Mouse (Mus musculus): ENCODE results near the gene Chchd6.

Chchd6 gene

DNA sequence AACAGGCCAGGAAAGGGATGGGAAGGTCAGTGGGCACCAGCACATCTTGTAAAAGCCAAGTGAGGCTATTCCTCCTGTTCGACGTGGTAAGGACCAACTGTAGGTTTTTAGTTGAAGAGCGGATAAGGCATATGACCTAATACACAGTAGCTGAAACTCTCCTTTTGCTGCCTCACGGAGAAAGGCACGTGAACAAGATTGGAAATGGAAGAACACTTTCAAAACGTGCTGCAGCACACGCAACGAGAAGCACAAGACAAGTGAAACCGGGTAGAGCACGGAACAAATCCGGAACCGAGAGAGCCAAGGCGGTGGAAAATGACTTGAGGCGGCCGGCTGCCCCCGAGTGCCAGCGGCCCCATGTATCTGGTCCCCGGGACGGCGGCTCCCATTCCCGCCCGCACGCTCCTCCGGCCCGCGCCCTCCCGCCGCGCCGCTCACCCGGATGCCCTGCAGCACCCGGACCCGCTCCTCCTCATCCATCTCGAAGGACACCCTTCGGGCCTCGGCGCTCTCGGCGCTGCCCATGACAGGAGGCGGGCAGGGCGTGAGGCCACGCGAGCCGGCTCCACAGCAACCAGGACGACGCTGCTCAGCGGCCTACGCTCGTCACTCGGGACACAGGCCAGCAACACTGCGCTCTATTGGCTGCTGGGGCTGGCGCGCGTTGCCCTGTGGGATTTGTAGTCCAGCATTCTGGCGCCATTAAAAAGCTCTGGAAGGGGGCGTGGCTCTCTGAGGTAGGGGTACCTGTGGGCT lies at the start of gene Chchd6:
Gene Chchd6 (minus strand): TSS at position 635 of the 759 bp plus-strand sequence.
- DNase-seq (ENCODE audit: low spot score in 2 of 2), result peak; percentile 88 to 96

DNA sequence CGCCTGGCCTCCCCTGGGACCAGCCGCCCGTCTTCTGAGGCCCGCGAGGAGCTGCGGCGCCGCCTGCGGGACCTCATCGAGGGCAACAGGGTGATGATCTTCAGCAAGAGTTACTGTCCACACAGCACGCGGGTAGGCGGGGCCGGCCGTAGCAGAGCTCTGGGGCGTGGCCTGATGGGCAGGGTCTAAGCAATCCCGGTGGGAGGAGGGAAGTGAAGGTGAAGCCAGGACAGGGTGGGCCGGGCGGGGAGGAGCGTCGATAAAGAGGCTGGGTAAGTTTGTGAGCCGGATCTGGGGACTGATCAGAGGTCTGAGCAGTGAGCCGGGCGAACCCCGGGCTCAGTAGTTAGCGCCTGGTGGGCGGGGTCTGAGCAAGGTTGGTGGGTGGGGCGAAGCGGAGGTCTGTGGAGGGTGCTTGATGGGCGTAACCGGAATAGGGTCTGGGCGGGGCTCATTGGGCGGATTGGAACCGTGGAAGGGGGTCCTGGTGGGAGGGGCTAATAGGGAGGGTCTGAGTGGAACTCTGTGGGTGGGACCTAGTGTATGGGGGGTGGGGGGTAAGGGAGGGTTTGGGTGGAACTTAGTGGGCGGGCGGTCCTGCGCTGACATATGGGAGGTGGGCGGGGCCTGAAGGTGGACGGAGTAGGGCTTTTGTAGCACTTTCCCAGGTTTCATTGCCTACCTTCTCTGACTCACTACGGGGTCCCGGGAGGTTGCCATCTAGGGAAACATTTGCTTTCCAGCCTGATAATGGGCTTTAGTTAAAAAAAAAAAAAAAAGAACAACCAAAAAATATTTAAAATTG lies 49.0 kb upstream of the Chchd6 start:
- peak; percentile 89 to 92 for DNase-seq (ENCODE audit: low spot score in 2 of 2)

DNA sequence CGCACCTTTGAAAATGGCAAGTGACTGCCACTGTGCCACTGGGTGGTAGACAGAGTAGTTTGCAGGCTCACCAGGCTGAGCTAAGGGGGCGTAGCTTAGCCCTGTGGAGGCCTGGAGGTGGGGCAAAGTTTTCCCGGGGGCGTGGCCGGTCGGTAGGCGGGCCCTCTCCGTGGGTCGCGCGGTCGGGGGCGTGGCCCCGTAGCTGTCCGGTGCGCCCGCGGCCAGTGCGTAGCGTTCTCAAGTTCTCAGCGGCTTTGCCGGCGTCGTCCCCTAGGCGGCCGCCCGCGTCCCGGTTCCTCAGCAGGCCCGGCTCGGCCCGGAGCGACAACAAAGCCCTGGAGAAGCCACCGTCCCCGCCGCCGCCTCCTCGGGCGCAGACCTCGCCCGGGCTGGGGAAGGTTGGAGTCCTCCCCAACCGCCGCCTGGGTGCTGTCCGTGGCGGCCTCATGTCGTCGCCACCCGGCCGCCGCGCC lies 48.4 kb upstream of the Chchd6 start, which contains the start of gene Txnrd3:
Gene Txnrd3 (plus strand): TSS at position 191 of the 473 bp plus-strand sequence.
- DNase-seq (ENCODE audit: low spot score in 2 of 2), result peak; percentile 89 to 93

DNA sequence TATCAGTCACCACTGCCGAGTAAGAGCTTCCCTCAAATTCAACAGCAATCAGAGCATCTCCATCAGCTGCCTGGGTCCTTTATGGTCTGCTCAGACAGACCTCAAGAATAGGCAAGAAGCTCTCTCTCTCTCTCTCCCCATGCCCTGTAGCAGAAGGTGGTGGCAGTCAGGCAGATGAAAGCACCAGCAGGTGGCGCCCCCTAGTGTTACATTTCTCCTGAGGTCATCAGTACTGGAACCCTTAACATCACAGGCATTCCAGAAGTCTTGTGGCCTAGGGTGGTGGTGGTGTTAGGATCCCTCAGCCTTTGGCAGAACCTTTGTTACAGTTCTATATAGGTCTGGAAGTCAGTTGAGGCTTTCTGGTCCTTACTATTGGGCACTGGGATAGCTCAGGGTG lies 43.6 kb upstream of the Chchd6 start:
- DNase-seq (ENCODE audit: low spot score in 2 of 2), result no peak

DNA sequence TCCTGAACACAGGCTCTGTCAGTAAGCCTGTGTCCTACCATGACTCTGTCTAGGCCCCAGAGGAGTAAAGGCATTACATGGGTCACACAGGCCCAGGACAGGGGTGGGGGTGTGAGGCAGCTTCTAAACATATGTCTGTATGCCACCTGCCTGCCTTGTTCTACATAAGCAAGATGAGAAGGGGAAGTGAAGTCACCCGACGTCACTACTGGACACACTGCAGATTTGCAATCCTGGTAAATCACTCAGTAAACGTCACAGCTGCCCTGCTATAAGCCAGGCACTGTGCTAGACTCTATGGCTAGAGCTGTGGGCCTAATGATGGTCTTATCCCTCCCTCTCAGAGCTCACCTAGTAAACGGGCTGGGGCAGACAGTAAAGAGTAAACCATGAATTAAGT lies 42.5 kb upstream of the Chchd6 start:
- no peak for DNase-seq (ENCODE audit: low spot score in 2 of 2)

DNA sequence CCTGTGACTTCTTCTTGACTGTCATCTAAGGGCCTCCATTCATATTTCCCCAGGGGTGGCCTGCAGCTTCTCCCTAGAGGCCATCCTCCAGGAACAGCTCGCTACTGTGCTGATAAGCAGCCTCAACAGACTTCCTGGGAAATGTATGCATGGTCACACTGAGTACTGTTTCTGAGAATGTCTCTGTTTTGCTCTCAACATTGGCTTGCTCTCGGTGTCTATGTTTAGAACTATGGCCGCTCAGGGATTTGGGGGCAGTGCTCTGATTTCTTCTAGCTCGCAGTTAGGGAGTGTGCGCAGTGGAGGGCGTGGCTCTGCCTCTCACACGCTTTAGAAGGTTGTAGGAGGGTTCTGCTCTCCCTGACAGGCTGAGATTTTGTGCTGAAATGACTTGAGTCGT lies 38.9 kb upstream of the Chchd6 start:
- DNase-seq (ENCODE audit: low spot score in 2 of 2), result no peak

DNA sequence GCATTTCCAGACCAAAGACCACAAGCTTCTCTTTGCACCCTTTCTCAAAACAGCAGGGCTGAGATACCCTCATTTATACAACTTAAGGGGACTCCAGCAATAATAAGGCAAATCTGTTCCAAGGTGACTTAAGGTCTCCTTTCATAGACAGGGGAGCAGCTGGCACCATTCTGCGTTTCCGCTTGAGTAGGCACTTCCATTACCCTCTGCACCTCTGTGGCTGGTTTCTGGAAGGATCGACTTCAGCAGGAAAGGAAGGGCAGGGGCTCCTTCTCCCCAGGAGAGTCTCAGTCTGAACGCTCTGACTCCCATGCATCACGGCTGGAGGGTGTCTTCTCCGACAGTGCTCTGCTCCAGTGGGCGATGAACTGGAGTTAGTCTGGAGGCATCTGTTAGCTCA lies 37.7 kb upstream of the Chchd6 start:
- DNase-seq (ENCODE audit: low spot score in 2 of 2), result no peak

DNA sequence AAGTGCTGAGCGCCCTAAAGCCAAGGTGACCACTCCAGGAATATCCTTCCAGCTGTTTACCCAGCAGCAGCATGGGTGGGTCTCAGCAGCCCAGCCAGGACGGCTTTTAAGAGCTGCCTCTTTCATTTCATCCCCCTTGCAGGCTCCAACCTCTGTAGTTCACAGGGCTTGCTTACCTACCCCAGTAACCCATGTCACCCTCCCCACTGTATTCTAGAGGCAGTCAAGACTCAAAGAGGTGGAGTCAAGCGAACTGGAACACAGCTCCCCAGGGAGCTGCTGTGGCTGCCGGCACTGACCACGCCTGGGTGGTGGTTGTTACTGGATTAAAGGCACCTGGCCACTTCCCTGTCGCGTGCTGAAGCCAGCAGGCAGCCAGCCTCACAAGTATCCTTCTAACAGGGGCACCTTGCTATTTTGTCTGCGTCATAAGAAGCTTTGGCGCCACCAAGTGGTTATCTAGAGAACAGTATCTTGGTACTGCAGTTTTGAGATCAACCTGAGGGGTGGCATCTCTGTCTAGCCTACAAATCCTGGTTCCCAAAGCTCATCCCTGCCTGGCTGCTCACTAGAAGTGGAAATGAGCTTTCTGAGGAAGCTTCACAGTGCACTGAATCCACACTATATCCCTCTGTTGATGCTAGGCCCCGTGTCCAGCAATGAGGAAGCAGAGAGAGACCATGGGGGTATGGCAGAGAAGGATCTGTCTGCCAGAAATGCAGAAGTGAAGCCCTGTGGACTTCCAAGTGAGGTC lies 36.5 kb upstream of the Chchd6 start:
- peak; percentile 59 to 74 for DNase-seq (ENCODE audit: low spot score in 2 of 2)

DNA sequence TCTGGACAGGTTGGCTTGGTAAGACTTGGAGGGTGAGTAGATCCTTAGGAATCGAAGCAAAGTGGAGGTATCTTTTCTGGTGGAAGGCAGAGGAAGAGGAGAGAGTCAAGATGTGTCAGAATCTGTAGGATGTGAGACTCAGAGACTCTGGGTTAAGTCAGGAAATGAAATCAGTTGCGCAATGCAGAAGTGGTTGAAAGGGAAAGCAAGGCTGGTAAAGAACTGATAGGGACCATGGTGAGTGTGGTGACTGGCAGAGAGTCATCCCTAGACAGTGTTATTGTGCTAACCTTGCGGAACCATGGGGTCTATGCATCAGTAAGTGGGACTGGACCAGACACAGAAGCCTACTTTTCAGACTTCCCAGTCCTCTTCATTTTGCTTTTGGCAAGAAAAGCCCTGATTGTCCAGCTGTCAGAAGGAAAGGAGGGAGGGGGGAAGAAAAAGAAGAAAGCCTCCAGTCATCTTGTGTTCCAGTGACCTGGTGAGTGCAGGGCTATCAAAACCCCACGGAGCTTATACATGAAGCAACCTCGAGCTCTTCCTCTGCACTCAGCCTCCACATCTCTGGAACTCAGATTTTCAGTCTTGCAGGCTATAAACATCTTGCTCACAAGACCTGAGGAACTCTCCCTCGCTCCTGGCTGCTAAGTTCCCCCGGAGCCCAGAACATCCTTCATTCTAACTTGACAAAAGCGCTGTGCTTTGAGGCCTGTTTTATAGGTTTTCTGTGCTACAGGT lies 32.8 kb upstream of the Chchd6 start:
- no peak for DNase-seq (ENCODE audit: low spot score in 2 of 2)

DNA sequence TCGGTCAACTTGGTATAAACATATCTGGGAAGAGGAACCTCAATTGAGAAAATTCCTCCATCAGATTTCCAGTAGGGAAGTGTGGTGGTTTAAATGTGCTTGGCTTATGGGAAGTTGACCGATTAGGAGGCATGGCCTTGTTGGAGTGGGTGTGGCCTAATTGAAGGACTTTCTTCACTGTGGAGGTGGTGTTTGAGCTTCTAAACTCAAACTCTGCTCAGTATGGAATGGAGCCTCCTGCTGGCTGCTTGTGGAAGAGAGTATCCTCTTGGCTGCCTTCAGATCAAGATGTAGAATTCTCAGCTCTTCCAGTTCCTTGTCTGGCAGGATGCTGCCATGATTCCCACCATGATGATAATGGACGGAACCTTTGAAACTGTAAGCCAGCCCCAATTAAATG lies 27.2 kb upstream of the Chchd6 start:
- no peak for DNase-seq (ENCODE audit: low spot score in 2 of 2)

DNA sequence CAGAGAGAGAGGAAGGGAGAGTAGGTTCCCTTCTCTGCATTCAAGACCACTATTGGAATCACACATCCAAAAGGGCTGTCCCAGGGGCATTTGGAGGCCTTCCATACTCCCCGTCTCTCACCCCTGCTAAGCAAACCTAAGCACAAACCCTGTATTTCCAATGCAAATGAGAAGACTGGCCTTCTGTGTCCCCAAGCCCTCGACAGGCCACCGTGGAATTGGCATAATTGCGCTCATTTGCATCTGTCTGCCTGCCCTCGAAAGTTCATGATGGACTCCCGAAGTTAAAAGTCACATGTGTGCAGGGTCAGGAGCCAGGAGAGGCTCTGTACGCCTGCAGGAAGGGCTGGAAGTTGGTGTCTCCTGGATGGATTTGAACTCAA lies 19.9 kb upstream of the Chchd6 start:
- DNase-seq (ENCODE audit: low spot score in 2 of 2), result no peak

DNA sequence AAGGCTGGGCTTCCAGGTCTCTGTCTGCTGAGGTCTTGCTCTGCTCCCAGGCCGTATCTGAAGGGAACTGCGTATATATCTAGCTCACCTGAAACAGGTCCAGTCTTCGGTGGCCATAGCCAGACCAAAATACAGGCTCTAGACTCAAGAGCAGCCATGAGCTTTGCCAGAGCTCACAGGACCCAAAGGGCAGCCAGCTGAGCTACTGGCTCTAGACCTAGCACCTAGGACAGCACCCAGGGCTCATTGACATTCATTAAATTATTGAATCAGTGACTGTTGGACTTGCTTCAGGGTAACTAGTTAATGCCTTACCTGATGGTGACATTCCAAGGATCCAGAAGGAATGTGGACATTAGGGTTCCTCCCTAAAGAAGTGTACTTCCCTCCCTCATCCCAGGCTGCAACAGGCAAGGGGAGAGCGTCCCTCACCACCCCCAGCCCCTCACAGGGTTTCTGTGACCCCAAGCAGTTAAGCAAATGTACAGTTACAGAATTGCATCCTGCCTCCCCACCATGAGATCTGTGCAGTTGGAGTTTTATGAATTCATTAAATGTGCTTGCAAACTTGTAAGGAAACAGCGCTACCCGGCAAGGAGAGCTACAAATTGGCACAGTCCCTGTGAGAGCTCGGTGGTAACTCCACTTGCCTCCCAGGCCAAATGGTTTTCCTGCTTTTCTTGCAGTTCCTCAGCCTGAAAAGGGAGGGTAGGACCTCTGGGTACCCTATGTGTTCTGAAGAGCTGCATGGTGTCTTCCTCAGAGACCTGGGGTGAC lies 19.3 kb upstream of the Chchd6 start:
- no peak for DNase-seq (ENCODE audit: low spot score in 2 of 2)

DNA sequence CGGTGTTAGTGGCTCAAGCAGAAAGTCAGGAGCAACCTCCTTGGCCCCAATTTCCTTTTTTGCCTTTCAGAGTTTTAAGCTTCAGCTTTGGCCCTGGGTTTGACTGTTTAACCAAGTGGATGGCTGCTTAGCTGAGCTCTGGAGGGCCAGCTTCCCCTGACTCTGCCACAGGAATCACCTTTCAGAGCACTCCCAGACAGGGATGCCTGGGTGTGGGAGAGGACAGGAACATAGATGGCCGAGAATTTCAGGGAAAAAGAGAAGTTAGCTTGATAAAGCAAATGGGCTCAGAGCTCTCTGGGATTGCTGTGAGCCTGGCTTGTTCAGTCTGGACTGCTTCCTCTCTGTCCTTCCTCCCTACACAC lies 18.6 kb upstream of the Chchd6 start:
- no peak for DNase-seq (ENCODE audit: low spot score in 2 of 2)

DNA sequence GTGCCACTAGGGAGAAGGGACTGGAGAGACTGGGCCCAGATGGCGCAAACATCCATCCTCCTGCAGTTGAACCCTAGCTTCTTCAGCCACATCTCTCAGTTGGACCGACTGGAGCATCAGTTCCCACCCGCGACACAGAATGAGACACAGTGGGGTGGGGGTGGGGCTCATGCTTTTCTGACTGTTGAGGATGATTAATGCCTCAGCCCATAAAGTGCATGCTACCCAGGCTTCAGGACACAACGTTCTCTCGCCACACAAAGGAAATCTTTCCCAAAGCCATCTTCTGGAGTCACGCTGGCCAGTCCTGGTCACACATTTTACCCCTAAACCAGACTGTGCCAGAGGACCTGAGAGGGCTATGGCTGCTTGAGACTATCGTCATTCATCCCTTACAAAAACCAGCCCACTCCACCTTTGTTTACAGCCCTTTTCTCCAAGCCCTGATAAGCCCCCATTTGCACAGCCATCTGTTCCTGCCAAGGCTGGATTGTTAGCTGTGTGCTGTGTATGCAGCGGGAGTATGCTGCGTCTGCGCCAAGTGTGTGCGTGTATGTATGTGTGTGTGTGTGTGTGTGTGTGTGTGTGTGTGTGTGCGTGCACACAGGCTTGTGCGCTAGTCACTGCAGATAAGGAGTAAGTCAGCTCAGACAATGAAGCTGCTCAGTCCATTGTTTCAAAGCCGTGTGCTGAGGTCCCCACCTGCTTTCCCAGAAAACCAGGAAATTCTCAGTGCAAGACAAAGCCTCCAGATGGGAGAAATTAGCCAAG lies 18.1 kb upstream of the Chchd6 start:
- no peak for DNase-seq (ENCODE audit: low spot score in 2 of 2)

DNA sequence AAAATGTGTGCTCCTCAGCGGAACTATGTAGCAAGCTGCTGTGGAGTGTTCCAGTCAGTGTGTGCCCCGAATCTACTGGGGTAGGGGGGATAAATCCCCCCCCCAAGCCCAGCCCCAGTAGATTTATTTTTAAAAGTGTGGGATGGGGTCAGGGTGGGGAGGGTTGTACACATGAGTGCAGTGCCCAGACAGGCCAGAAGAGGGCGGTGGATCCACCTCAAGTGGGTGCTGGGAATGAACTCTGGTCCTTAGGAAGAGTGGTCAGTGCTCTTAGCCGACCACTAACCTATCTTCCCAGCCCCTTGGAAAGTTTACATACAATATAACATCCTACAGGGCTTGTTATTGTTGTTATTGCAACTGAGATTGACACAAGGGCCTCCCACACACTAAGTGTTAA lies 12.5 kb upstream of the Chchd6 start:
- DNase-seq (ENCODE audit: low spot score in 2 of 2), result no peak

DNA sequence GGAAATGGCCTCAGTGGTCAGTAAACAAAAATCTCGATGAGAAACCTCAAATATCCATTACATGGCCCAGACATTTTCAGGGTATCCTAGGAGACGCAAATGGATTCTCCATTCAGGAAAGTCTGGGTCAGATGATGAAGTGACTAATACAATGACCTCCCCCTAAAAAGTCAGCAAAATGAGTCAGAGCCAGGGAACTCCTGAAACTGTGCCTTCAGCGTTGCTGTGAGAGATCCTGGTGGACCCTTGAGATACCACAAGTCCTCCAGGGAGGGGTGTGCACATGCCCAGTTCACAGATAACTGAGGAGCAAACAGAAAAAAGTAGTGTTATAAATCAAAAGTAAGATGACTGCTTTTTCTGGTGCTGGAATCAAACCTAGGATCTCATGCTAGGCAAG lies 10.6 kb upstream of the Chchd6 start:
- DNase-seq (ENCODE audit: low spot score in 2 of 2), result no peak

DNA sequence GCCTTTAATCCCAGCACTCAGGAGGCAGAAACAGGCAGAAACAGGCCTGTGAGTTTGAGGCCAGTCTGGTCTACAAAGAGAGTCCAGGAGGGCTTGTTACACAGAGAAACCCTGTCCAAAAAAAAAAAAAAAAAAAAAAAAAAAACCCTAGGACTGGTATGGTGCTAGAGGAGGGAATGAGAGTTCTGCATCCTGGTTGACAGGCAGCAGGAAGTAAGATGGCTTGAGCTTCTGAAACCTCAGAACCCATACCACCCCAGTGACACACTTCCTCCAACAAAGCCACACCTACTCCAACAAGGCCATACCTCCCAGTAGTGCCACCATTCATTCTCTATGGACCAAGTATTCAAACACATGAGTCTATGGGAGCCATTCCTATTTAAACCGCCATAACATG lies 1.1 kb upstream of the Chchd6 start:
- DNase-seq (ENCODE audit: low spot score in 2 of 2), result no peak

DNA sequence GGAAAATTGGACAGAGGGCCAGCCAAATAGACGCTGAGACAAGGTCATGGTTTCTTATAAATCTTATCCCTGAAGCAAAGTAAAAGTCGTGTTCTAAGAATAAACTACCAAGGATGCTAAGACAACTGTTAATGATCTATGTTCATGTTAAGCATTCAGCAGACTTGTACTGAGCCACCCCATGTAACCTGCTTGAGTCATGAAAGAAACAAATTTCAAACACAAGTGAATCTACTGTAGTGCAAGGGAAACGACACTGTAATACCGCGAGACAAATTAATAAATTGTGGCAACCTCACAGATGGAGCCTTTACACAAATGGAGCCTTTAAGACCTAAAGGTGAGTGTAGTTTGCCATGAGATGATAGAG lies 310 bp upstream of the Chchd6 start:
- DNase-seq (ENCODE audit: low spot score in 2 of 2), result no peak

DNA sequence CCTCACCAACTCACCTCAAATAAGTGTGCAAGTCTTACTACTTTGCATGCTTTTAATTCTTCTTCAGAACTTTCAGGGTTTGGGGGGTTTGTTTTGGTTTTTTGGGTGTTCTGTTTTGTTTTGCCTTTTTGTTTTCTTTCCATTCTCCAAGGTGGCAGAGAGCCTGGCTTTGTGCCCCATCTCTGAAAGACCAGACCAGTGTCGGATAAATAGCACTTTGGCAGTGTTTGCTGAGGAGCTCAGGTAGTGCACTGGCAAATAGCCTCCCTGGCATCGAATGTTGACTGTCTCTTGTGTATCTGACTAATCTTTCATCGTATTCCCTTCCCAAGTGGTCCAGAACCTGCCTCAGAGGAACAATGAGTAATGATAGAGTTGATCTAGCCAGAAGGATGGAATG lies 3.4 kb downstream of the Chchd6 start:
- no peak for DNase-seq (ENCODE audit: low spot score in 2 of 2)

DNA sequence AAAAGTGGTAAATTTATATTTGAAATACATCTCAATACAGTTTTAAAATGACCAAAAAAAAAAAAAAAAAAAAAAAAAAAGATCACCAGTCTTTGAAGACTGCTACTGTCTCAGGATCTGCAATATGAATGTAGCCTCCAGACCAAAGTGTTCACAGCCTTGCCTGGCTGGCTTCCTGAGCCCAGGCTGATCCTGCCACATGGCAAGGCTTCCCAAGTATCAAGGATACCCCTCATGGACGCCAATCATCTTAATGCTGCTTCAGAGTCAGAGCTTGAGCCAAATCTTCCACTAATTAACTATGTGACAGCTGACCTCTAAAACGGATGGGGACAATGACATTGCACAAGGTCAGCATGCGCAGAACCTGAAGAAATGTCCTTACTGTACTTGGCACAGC lies 3.9 kb downstream of the Chchd6 start:
- no peak for DNase-seq (ENCODE audit: low spot score in 2 of 2)
